Mouse (Mus musculus) R1 (cell line): ENCODE data around the gene Gm3415.
"Not testable (repeated sequence)": the region's sequence is repeated elsewhere in the genome, so short reads cannot be mapped to it uniquely, and the experiment has no call there.

Experiments used
- DNase-seq: peaks from one replicate; pipeline ENCODE4 v3.0.0-alpha.2; 2018; ENCODE audit warnings: low read depth, low spot score

The Gm3415 gene

DNA sequence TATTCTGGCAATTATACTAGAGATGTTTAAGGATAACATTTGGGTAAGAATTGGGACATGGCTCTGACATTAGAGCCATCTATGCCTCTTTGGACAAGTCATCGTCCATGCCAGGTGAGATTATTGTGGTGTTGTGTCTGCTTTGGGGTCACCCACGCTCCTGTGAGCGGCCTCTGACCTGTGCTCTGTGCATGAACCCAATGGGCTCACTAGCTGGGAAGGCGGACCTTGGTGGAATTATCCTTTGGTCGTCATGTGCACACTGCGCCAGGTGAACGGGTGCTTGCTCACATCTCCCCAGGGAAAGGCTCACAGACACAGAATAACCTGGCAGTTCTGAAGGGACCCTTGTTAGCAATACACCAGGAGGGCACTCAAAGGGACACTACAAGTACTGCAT lies 43.3 kb downstream of the Gm3415 start:
- not testable (repeated sequence) for DNase-seq

DNA sequence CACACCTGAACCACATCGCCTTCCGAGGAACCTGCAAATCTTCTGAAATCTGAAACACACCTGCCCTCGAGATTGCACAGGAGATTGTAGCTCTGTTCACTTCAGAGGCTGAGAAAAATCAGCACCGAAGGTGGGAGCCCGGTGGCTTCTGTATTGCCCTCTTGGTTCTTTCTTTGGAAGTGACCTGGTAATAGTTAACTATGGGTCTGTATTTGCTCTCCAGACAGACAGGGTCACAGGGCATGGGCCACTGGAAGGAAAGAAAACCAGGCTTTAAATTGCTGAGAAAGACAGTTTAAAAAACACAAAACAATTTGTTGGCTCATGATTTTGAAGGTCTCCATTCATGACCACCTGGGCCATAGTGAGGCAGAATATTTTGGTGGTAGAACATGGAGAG lies 44.0 kb downstream of the Gm3415 start:
- no peak for DNase-seq

DNA sequence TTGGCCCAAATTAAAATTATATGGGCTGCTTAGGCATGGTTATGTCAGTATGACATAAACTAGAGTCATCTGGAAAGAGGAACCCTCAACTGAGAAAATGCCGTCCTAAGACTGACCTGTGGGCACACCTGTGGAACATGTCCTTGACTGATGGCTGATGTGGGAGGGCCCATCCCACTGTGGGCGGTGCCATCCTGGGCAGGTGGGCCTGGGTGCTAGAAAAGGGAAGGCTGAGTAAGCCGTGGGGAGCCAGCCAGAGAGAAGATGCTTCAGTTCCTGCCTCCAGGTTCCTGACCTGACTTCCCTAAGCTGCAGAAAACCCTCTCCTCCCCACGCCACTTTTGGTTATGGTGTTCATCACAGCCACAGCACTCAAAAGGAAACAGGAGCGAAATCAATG lies 50.3 kb downstream of the Gm3415 start:
- no peak for DNase-seq

DNA sequence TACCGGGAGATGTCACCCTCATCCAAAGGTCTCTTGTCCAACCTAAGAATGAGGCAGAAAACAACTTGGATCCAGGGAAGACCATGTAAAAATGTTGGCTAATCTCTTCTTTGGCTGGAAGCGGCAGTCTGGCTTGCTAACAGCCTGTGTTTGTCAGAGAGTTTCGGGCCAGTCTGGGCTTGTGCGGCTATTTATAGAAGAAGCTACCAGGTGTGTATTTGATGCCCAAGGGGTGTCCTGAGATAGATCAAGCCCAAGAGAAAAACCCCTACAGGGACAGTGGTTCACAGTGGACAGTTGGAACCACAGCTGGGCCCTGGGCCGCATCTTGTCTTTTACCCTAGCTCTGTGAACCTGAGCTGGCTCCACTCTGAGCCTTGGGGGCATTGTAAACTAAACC lies 51.0 kb downstream of the Gm3415 start:
- DNase-seq: no peak

DNA sequence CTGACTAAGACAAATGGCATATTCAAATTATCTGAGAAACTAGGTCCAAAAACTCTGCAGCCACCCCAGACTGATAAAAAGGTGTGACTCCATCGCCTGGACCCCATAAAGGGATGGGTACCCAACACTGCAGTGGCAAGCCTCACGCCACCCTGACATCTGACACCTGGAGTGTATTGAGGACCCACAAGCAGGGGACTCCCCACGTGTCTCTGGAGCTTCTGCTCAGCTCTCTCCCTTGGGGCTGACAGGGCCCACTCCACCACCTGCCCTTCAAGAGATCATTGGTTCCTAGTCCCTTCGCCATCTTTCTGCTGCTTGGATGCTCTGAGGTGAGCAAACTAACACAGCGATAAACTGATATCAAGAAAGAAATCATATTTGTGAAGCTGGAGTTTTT lies 51.9 kb downstream of the Gm3415 start:
- no peak for DNase-seq
